Mouse (Mus musculus) ovary, adult 2 months (tissue): ENCODE data around the gene Zfp65. TPM values are rescaled to one million over a fixed set of nuclear protein-coding genes. Genes with fewer than 3 reads are reported as not detected.

Experiments
- polyA plus RNA-seq: library from polyadenylated mRNA; depleted of rRNA; stranded (reverse); fragments of >200 nt; gene quantifications from 2 replicates; pipeline ENCODE4 v1.2.3, GENCODE M21; 2012; rRNA removed

Gene Zfp65
- 0.31 and 0.92 TPM in 2 replicates for polyA plus RNA-seq

DNA sequence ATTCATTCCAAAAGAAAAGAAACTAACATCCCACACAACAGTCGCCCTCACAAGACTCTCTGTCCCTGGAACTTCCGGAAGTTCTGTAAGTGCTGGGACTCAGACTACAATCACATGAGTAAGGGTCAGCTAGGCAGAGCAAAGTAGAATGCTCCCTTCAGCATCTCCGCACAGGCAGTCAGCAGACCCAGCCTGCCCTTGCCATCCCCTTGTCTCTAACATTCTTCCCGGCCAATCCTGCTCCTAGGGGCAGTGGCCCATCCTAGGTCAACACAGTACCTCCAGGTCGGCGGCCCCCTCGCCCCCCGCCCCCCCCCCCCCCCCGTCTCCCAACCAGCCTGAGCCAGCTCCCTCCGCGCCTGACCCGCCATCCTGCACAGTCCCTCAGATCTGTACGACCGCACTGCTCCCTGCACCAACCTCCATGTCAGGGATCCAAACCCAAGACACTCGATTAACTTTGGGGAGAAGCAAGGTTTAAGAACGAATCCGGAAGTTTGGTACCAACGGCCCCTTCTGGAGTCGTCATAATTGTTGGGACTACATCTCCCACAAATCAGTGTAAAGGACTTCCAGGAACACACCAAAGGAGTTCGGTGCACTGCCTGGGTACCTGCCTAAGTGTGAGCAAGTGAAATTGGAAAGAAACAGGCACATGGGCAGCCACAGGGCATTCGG lies at the start of gene Zfp65:
TSS of gene Zfp65 (minus strand) at position 533 of the 678 bp plus-strand sequence.

GRCm38 (mm10) chr13:67754333-67755306 lies 25.6 kb upstream of the Zfp65 start, which contains the start of gene Zfp85:
Zfp85 (minus strand) TSS chr13:67755228.

DNA sequence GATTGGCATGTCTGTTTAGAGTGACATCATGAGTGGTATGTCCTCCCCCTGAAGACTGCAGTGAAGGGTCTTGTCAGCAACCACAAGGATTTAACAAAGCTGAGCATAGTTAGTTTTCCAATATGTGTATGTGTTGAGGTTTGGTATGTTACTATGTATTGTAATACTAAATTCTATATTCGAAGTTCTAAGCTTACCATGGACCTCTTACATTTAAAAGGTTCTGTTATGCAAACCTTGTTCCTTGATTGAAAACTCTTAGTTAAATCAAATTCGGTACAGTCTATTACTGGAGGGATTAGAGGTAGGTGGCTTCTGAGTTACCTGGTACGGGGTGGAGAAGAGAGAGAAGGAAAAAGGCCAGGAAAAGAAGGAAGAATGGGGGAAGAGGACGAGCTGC lies 42.0 kb downstream of the Zfp65 start, which contains the start of gene Zfp738:
TSS of gene Zfp738 (minus strand) at position 101 of the 400 bp plus-strand sequence.

Other genes with a start within 250 kb of the Zfp65 start
- gene Zfp874b, start 244.9 kb downstream of the Zfp65 start, polyA plus RNA-seq, result 2.3 and 2.8 TPM in 2 replicates
- gene Zfp58, start 228.6 kb downstream of the Zfp65 start, polyA plus RNA-seq, result 0.70 and 0.79 TPM in 2 replicates
- gene Gm26965, start 203.0 kb downstream of the Zfp65 start, polyA plus RNA-seq, result not detected in 2 replicates
- gene Zfp87, start 203.0 kb downstream of the Zfp65 start, polyA plus RNA-seq, result 12.3 and 25.6 TPM in 2 replicates
- 3.1 and 4.7 TPM in 2 replicates for gene Zfp748, start 175.3 kb downstream of the Zfp65 start, polyA plus RNA-seq
- gene Zfp729b, start 119.5 kb downstream of the Zfp65 start, polyA plus RNA-seq, result 0.05 and 0.14 TPM in 2 replicates
- gene Gm49345, start 91.4 kb downstream of the Zfp65 start, polyA plus RNA-seq, result not detected in 2 replicates
- 0.46 and 1.1 TPM in 2 replicates for gene Zfp729a, start 91.4 kb downstream of the Zfp65 start, polyA plus RNA-seq
- 2.9 and 3.4 TPM in 2 replicates for gene Zfp738, start 42.1 kb downstream of the Zfp65 start, polyA plus RNA-seq
- 0.07 and 0.14 TPM in 2 replicates for gene Zfp85, start 26.1 kb upstream of the Zfp65 start, polyA plus RNA-seq
- gene Zfp493, start 50.5 kb upstream of the Zfp65 start, polyA plus RNA-seq, result 0.61 and 0.90 TPM in 2 replicates
- gene Zfp273, start 84.6 kb upstream of the Zfp65 start, polyA plus RNA-seq, result 0.14 and 0.58 TPM in 2 replicates
- gene Gm10037, start 101.9 kb upstream of the Zfp65 start, polyA plus RNA-seq, result 0.35 TPM in 1 of 2 replicates, not detected in the other
- not detected in 2 replicates for gene BC048507, start 134.2 kb upstream of the Zfp65 start, polyA plus RNA-seq